Mouse (Mus musculus): ENCODE results near the gene Tnrc6a.

The Tnrc6a gene

DNA sequence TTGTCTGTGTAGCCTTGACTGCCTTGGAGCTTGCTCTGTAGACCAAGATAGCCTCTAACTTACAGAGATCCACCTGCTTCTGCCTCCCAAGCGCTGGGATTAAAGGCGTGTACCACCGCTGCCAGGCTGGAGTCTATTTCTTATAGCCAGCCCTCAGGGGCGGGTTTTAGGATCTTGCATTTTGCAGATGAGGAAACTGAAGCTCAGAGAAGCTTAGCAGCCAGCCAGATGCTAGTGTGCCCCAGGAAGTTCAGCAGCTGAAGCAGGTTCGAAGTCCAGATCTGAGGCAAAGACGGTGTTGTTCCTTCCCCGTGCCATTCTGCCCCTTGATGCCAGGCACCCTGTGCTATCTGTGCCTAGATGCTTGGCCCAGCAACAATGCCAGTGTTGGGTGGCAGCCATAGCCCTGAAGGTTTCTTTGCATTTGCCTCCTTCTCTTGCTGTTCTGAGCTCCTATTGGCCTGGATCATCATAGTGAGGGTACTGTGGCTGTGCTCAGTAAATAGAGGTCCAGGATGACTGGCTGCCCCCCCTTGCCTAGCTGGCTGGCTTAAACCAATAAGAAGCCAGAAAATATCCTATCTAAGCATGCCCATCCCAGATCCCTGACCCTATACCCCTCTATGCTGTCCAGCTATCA, 14.2 kb upstream of the Tnrc6a start:
- DNase-seq (ENCODE audit: low read depth, low spot score) = no peak
- H3K27me3 ChIP-seq (ENCODE audit: control insufficient read depth, insufficient read depth, low read length, poor library complexity, severe bottlenecking) = no peaks in the 10 kb centered on the region
- no peaks in the 10 kb centered on the region for H3K36me3 ChIP-seq (ENCODE audit: control insufficient read depth, insufficient read depth, low read length, poor library complexity, severe bottlenecking)

- DNase-seq (ENCODE audit: low read depth, low spot score) = no peak
- H3K27me3 ChIP-seq (ENCODE audit: control insufficient read depth, insufficient read depth, low read length, poor library complexity, severe bottlenecking) = no peaks in the 10 kb centered on the region
- no peaks in the 10 kb centered on the region for H3K36me3 ChIP-seq (ENCODE audit: control insufficient read depth, insufficient read depth, low read length, poor library complexity, severe bottlenecking)
Observed at GRCm38 (mm10) chr7:123110135-123110534, 13.6 kb upstream of the Tnrc6a start.

DNA sequence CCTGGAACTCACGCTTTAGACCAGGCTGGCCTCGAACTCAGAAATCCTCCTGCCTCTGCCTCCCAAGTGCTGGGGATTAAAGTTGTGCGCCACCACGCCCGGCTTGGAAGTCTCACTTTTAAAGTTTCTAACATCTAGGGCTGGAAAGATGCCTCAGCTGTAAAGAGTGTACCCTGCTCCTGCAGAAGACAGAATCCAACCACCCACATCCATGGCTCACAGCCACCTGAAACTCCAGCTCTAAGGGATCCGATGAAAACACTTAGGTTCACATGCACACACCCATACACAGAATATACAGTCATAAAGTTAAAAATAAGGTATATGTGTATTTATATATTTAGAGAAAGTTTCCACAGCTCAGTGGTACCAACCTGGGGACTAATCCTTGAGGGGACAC, 10.1 kb upstream of the Tnrc6a start:
- Histone ChIP-seq H3K27me3 (ENCODE audit: control insufficient read depth, insufficient read depth, low read length, poor library complexity, severe bottlenecking) (no peaks in the 10 kb centered on the region), H3K36me3 (ENCODE audit: control insufficient read depth, insufficient read depth, low read length, poor library complexity, severe bottlenecking) (no peaks in the 10 kb centered on the region)
- DNase-seq (ENCODE audit: low read depth, low spot score) = no peak

DNA sequence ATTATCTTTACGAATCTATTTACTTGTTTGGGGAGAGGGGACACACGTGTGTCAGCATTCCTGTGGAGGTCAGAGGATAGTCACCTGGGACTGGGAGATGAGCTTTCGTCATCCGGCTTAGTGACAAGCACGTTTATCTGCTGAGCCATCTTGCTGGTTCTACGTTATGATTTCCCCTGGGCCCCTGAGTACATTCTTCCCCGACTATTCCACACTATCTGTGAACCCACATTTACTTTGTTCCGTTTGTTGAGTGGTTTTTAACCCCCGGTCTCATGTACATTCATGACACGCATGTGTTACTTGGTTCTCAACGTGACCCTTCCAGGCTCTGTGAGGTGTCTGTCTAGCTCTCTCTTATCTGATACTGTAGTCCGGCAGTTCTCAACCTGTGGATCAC, 6.9 kb upstream of the Tnrc6a start:
- no peaks in the 10 kb centered on the region for H3K27me3 ChIP-seq (ENCODE audit: control insufficient read depth, insufficient read depth, low read length, poor library complexity, severe bottlenecking)
- H3K36me3 ChIP-seq (ENCODE audit: control insufficient read depth, insufficient read depth, low read length, poor library complexity, severe bottlenecking) = no peaks in the 10 kb centered on the region
- DNase-seq (ENCODE audit: low read depth, low spot score) = no peak

GRCm38 (mm10) chr7:123117209-123117608, 6.5 kb upstream of the Tnrc6a start:
- no peak for DNase-seq (ENCODE audit: low read depth, low spot score)
- Histone ChIP-seq H3K36me3 (ENCODE audit: control insufficient read depth, insufficient read depth, low read length, poor library complexity, severe bottlenecking) (no peaks in the 10 kb centered on the region), H3K27me3 (ENCODE audit: control insufficient read depth, insufficient read depth, low read length, poor library complexity, severe bottlenecking) (no peaks in the 10 kb centered on the region)

DNA sequence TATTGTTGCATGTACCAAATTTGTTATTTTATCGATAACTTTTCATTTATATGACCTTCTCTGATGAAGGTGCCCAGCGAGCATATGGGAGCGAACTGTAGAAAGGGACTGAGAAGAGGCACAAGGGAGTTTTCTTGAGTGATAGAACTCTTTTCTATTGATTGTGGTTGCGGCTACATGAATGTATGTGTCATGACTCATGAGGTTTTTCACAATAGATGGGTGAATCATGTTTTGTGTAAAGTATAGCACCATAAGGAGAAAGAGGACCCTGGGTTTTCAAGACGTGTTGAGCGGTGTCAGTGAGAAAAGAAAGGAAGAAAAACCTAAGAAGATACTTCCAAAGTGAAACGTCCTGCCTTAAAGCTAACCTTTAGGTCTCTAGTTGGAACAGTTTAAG, 3.2 kb upstream of the Tnrc6a start:
- Histone ChIP-seq H3K36me3 (ENCODE audit: control insufficient read depth, insufficient read depth, low read length, poor library complexity, severe bottlenecking) (no peaks in the 10 kb centered on the region), H3K27me3 (ENCODE audit: control insufficient read depth, insufficient read depth, low read length, poor library complexity, severe bottlenecking) (no peaks in the 10 kb centered on the region)
- DNase-seq (ENCODE audit: low read depth, low spot score) = no peak

GRCm38 (mm10) chr7:123124299-123124716, 623 bp downstream of the Tnrc6a start:
- no peak for DNase-seq (ENCODE audit: low read depth, low spot score)
- H3K36me3 ChIP-seq (ENCODE audit: control insufficient read depth, insufficient read depth, low read length, poor library complexity, severe bottlenecking) = 0 out of 2 replicates have a peak, but pooled peaks cover 4% of the 10 kb centered on the region
- H3K27me3 ChIP-seq (ENCODE audit: control insufficient read depth, insufficient read depth, low read length, poor library complexity, severe bottlenecking) = no peaks in the 10 kb centered on the region

GRCm38 (mm10) chr7:123124735-123125181, 1.1 kb downstream of the Tnrc6a start:
- DNase-seq (ENCODE audit: low read depth, low spot score) = peak; percentile 6
- Histone ChIP-seq H3K36me3 (ENCODE audit: control insufficient read depth, insufficient read depth, low read length, poor library complexity, severe bottlenecking) (0 out of 2 replicates have a peak, but pooled peaks cover 4% of the 10 kb centered on the region), H3K27me3 (ENCODE audit: control insufficient read depth, insufficient read depth, low read length, poor library complexity, severe bottlenecking) (no peaks in the 10 kb centered on the region)

DNA sequence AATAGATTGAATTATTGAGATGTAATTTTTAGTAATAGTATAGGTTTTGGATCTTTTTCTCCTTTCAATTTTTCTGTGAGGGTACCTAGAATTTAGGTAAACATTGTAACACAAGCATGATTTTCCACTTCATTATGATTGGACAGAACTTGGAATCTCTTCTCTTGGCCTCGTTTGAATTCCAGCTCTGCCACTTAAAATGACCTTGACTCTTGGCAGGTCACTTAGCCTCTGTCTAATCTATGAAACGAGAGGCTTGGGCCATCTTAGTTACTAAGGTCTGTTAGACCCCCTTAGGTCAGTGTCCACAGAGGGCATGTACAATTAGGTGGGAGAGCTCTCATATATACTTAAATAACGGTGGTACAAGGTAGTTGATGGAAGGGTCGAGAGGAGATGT, 2.4 kb downstream of the Tnrc6a start:
- Histone ChIP-seq H3K27me3 (ENCODE audit: control insufficient read depth, insufficient read depth, low read length, poor library complexity, severe bottlenecking) (no peaks in the 10 kb centered on the region), H3K36me3 (ENCODE audit: control insufficient read depth, insufficient read depth, low read length, poor library complexity, severe bottlenecking) (0 out of 2 replicates have a peak, but pooled peaks cover 4% of the 10 kb centered on the region)
- no peak for DNase-seq (ENCODE audit: low read depth, low spot score)

GRCm38 (mm10) chr7:123127301-123127700, 3.6 kb downstream of the Tnrc6a start:
- Histone ChIP-seq H3K36me3 (ENCODE audit: control insufficient read depth, insufficient read depth, low read length, poor library complexity, severe bottlenecking) (0 out of 2 replicates have a peak, but pooled peaks cover 4% of the 10 kb centered on the region), H3K27me3 (ENCODE audit: control insufficient read depth, insufficient read depth, low read length, poor library complexity, severe bottlenecking) (no peaks in the 10 kb centered on the region)
- DNase-seq (ENCODE audit: low read depth, low spot score) = peak; percentile 11

GRCm38 (mm10) chr7:123127981-123128380, 4.3 kb downstream of the Tnrc6a start:
- no peaks in the 10 kb centered on the region for H3K27me3 ChIP-seq (ENCODE audit: control insufficient read depth, insufficient read depth, low read length, poor library complexity, severe bottlenecking)
- 0 out of 2 replicates have a peak, but pooled peaks cover 4% of the 10 kb centered on the region for H3K36me3 ChIP-seq (ENCODE audit: control insufficient read depth, insufficient read depth, low read length, poor library complexity, severe bottlenecking)
- DNase-seq (ENCODE audit: low read depth, low spot score) = no peak

DNA sequence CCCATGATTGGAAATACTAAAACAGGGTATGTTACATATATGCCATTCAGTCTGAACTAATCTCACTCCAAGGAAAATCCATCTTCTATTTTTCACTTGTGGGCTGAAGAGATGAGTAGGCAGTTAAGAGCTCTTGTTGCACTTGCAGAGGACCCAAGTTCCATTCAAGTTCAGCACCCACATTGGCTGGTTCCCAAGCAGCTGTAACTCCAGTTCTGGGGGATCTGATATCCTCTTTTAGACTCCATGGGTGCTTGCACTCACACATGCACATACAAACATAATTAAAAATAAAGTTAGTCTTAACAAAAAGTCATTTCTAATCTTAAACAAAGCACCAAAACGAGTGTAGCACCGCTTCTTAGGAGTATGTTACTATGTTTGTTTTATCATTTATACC, 5.4 kb downstream of the Tnrc6a start:
- Histone ChIP-seq H3K27me3 (ENCODE audit: control insufficient read depth, insufficient read depth, low read length, poor library complexity, severe bottlenecking) (no peaks in the 10 kb centered on the region), H3K36me3 (ENCODE audit: control insufficient read depth, insufficient read depth, low read length, poor library complexity, severe bottlenecking) (0 out of 2 replicates have a peak, but pooled peaks cover 4% of the 10 kb centered on the region)
- no peak for DNase-seq (ENCODE audit: low read depth, low spot score)

DNA sequence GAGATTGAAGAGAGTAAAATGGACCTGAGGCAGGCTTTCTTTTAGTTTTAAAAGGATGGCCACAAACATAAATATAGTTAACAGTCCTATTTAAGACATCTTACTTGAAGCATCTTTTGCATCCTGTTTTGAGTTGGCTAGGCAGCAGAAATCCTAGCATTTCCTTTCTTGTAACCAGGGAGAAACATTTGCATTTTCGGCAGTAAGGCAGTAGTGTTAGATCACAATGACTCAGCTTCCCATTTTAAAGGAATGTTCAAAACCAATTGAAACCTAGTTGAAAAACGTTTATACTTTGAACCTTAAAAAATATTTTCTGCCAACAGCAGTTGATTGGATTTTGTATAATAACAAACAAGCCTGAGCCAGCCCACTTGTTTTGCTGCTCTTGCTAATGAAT, 6.5 kb downstream of the Tnrc6a start:
- no peak for DNase-seq (ENCODE audit: low read depth, low spot score)
- H3K27me3 ChIP-seq (ENCODE audit: control insufficient read depth, insufficient read depth, low read length, poor library complexity, severe bottlenecking) = no peaks in the 10 kb centered on the region
- H3K36me3 ChIP-seq (ENCODE audit: control insufficient read depth, insufficient read depth, low read length, poor library complexity, severe bottlenecking) = 0 out of 2 replicates have a peak, but pooled peaks cover 4% of the 10 kb centered on the region

- DNase-seq (ENCODE audit: low read depth, low spot score) = no peak
- no peaks in the 10 kb centered on the region for H3K27me3 ChIP-seq (ENCODE audit: control insufficient read depth, insufficient read depth, low read length, poor library complexity, severe bottlenecking)
- 0 out of 2 replicates have a peak, but pooled peaks cover 2% of the 10 kb centered on the region for H3K36me3 ChIP-seq (ENCODE audit: control insufficient read depth, insufficient read depth, low read length, poor library complexity, severe bottlenecking)
Observed at GRCm38 (mm10) chr7:123132401-123132800, 8.7 kb downstream of the Tnrc6a start.

- no peak for DNase-seq (ENCODE audit: low read depth, low spot score)
- peaks cover 6% of the 10 kb centered on the region; the same call in 1 of the 2 replicates for H3K36me3 ChIP-seq (ENCODE audit: control insufficient read depth, insufficient read depth, low read length, poor library complexity, severe bottlenecking)
- no peaks in the 10 kb centered on the region for H3K27me3 ChIP-seq (ENCODE audit: control insufficient read depth, insufficient read depth, low read length, poor library complexity, severe bottlenecking)
Observed at GRCm38 (mm10) chr7:123134876-123135275, 11.2 kb downstream of the Tnrc6a start.

- peaks cover 6% of the 10 kb centered on the region; the same call in 1 of the 2 replicates for H3K36me3 ChIP-seq (ENCODE audit: control insufficient read depth, insufficient read depth, low read length, poor library complexity, severe bottlenecking)
- H3K27me3 ChIP-seq (ENCODE audit: control insufficient read depth, insufficient read depth, low read length, poor library complexity, severe bottlenecking) = no peaks in the 10 kb centered on the region
- DNase-seq (ENCODE audit: low read depth, low spot score) = no peak
Observed at GRCm38 (mm10) chr7:123135655-123136054, 12.0 kb downstream of the Tnrc6a start.
